Mouse (Mus musculus): ENCODE results near the gene Map2k6.

Map2k6 gene

DNA sequence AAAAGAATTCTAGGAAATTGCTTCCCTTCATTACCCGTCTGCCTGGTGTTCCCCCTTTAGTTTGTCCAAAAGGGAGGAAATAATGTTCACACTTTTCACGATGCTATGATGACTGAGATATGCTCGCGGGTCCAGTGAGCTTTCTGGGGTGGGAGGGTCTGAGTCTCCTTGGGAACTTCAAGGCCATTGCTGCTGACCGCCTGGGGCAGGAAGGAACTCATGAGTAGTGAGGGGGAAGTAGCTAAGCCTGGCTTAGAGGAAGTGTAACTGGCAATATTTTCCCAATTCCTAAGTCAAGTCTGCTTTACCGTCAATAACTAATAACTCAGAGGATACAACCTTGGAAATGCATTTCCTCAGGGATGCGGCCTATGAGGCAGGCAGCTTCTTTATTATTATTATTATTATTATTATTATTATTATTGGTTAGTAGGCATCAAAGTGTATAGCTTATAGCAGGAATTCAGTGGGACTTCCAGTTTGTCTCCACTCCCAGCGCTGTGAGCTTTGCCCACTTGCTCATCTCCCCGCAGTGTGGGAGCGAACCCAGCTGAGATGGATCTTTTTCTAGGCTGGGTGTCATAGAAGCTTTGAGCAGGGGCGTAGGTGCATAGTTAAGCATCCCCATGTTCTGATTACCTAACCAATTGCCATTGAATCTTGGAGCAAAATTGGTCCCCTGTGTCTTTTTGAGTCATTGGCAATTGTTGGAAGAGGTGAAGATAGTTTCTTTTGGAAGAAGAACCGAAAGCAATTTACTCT lies 163.6 kb downstream of the Map2k6 start:
- no peak for DNase-seq (ENCODE audit: low spot score in 2 of 2)

DNA sequence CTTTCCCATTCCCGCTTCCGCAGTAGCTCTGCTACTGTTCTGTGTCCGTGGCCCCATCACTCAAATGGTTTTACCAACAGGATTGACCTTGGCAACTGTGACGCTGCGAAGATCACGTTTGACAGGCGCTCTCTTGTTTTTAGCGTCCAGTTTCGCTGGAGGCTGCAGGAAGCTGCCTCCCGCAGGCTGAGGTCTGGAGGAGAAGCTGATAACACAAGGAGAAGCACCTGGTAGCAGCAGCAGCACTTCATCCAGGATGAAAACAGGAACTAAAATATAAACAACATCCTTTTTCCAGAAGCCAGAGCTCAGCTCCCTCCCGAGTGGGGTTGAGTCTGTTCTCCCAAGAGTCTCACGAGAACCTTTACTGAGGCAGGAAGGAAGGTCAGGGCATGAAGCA lies 164.3 kb downstream of the Map2k6 start:
- DNase-seq (ENCODE audit: low spot score in 2 of 2): peak in 1 of 2 experiments; percentile 14

DNA sequence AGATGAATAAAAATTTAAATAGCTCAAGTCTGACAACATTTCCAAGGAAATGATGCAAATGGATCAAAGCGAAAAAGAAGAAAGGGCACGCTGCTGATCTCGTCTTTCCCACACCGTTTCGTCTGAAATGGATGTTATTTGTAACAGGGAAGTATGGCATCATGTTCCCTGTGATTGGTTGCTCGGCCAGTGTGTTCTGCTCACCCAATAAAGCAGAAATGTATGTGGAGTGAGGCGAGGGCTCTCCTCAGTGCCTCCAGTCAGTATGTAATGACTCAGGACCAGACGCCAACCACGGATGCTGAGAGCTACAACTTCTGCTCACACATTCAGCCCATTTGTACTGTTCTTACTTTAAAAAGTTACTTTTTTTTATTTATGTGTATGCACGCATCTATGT lies 164.9 kb downstream of the Map2k6 start:
- DNase-seq (ENCODE audit: low spot score in 2 of 2): no peak

DNA sequence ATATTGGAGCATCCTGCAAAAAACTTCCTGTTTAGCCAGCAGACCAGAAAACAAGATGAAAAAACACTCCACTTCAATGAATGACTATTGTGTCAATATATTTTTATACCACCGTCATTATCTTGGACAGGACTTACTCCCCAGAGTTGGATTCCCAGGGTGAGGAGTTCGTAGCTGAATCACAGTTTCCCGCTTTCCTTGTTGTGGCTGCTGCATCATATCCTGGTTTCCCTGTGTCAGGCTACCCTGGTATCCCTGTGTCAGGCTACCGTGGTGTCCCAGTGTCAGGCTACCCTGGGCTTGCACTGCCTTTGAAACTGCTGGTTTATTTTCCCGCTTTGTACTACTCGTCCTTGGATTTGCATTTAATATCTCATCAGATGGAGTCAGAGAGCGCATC lies 167.4 kb downstream of the Map2k6 start:
- DNase-seq (ENCODE audit: low spot score in 2 of 2): peak in 1 of 2 experiments; percentile 16

DNA sequence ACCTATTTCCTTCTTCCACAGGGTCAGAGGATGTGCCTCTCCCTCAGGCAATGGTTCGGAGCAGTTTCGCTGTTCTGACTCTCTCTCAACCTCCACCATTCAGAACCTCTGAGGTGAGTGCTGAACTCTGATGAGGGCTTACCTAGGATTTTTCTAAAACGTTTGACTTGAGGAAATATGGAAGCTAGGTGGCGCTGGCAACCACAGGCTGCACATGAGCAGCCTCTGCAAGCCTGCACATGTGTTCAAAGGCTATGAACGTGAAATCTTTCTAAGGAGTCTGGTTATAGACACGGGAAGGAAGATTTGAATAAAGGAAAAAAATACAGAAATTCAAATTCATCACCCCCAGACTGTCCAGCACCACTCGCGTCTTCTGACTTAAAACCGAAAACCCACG lies 173.6 kb downstream of the Map2k6 start:
- peak in 1 of 2 experiments; percentile 8 for DNase-seq (ENCODE audit: low spot score in 2 of 2)

Data from heart, adult 9 months (tissue).